Mouse (Mus musculus): ENCODE measurements around the gene Ilk. TPM values are rescaled to one million over a fixed set of nuclear protein-coding genes. Genes with fewer than 3 reads are reported as not detected.

Gene Ilk
- polyA plus RNA-seq, 1 experiment: 44.0 TPM

- Histone ChIP-seq H3K36me3 (ENCODE audit: control insufficient read depth, insufficient read depth, low read length) (no peaks in the 10 kb centered on the region), H3K4me1 (ENCODE audit: control insufficient read depth, insufficient read depth, low read length) (no peaks in the 10 kb centered on the region), H3K27me3 (ENCODE audit: control insufficient read depth, insufficient read depth, low read length) (no peaks in the 10 kb centered on the region), H3K27ac (ENCODE audit: control insufficient read depth, insufficient read depth, low read depth, low read length) (peak within 1 kb of the TSS; percentile 92), H3K4me3 (ENCODE audit: control insufficient read depth, low read depth, low read length) (peak within 1 kb of the TSS; percentile 91)
- TF ChIP-seq CTCF (IDR thresholded peaks at IDR 0.05; ENCODE audit: control insufficient read depth, insufficient read depth, insufficient replicate concordance, low read depth, low read length): no peak
- peak; percentile 93 for TF ChIP-seq POLR2A (IDR thresholded peaks at IDR 0.05; ENCODE audit: control insufficient read depth, low read depth, low read length)
These were observed 7.7 kb downstream of the Ilk start, which contains the start of gene Taf10 for GRCm38 (mm10) chr7:105743926-105744590. TSS of gene Taf10 (minus strand) at chr7:105744361.

GRCm38 (mm10) chr7:105747776-105748175 is 11.4 kb downstream of the Ilk start:
- H3K36me3 ChIP-seq (ENCODE audit: control insufficient read depth, insufficient read depth, low read length): no peaks in the 10 kb centered on the region
- H3K4me3 ChIP-seq (ENCODE audit: control insufficient read depth, low read depth, low read length): no peak overlapping the region
- no peaks in the 10 kb centered on the region for H3K27me3 ChIP-seq (ENCODE audit: control insufficient read depth, insufficient read depth, low read length)
- peaks cover 5% of the 10 kb centered on the region; the same call in 1 of the 2 replicates for H3K4me1 ChIP-seq (ENCODE audit: control insufficient read depth, insufficient read depth, low read length)
- no peak overlapping the region for H3K27ac ChIP-seq (ENCODE audit: control insufficient read depth, insufficient read depth, low read depth, low read length)
- no peak for TF ChIP-seq POLR2A (IDR thresholded peaks at IDR 0.05; ENCODE audit: control insufficient read depth, low read depth, low read length)
- TF ChIP-seq CTCF (IDR thresholded peaks at IDR 0.05; ENCODE audit: control insufficient read depth, insufficient read depth, insufficient replicate concordance, low read depth, low read length): no peak

- Histone ChIP-seq H3K4me3 (ENCODE audit: control insufficient read depth, low read depth, low read length) (peak within 1 kb of the TSS; percentile 86), H3K4me1 (ENCODE audit: control insufficient read depth, insufficient read depth, low read length) (peaks cover 13% of the 10 kb centered on the region), H3K36me3 (ENCODE audit: control insufficient read depth, insufficient read depth, low read length) (no peaks in the 10 kb centered on the region), H3K27me3 (ENCODE audit: control insufficient read depth, insufficient read depth, low read length) (no peaks in the 10 kb centered on the region), H3K27ac (ENCODE audit: control insufficient read depth, insufficient read depth, low read depth, low read length) (peak within 1 kb of the TSS; percentile 41; the same call in 1 of the 2 replicates)
- no peak for TF ChIP-seq POLR2A (IDR thresholded peaks at IDR 0.05; ENCODE audit: control insufficient read depth, low read depth, low read length)
- TF ChIP-seq CTCF (IDR thresholded peaks at IDR 0.05; ENCODE audit: control insufficient read depth, insufficient read depth, insufficient replicate concordance, low read depth, low read length): no peak
These were observed 15.4 kb downstream of the Ilk start, which contains the start of gene Tpp1 for GRCm38 (mm10) chr7:105751491-105752433. TSS of gene Tpp1 (minus strand) at chr7:105752235.

- Histone ChIP-seq H3K4me3 (ENCODE audit: control insufficient read depth, low read depth, low read length) (no peak overlapping the region), H3K27me3 (ENCODE audit: control insufficient read depth, insufficient read depth, low read length) (no peaks in the 10 kb centered on the region), H3K36me3 (ENCODE audit: control insufficient read depth, insufficient read depth, low read length) (no peaks in the 10 kb centered on the region), H3K27ac (ENCODE audit: control insufficient read depth, insufficient read depth, low read depth, low read length) (no peak overlapping the region), H3K4me1 (ENCODE audit: control insufficient read depth, insufficient read depth, low read length) (peaks cover 13% of the 10 kb centered on the region)
- TF ChIP-seq POLR2A (IDR thresholded peaks at IDR 0.05; ENCODE audit: control insufficient read depth, low read depth, low read length) (no peak), CTCF (IDR thresholded peaks at IDR 0.05; ENCODE audit: control insufficient read depth, insufficient read depth, insufficient replicate concordance, low read depth, low read length) (no peak)
These were observed 16.3 kb downstream of the Ilk start for GRCm38 (mm10) chr7:105752716-105753115.

GRCm38 (mm10) chr7:105753281-105753680 is 16.9 kb downstream of the Ilk start:
- Histone ChIP-seq H3K27ac (ENCODE audit: control insufficient read depth, insufficient read depth, low read depth, low read length) (no peak overlapping the region), H3K27me3 (ENCODE audit: control insufficient read depth, insufficient read depth, low read length) (no peaks in the 10 kb centered on the region), H3K4me3 (ENCODE audit: control insufficient read depth, low read depth, low read length) (no peak overlapping the region), H3K36me3 (ENCODE audit: control insufficient read depth, insufficient read depth, low read length) (no peaks in the 10 kb centered on the region), H3K4me1 (ENCODE audit: control insufficient read depth, insufficient read depth, low read length) (peaks cover 13% of the 10 kb centered on the region)
- TF ChIP-seq CTCF (IDR thresholded peaks at IDR 0.05; ENCODE audit: control insufficient read depth, insufficient read depth, insufficient replicate concordance, low read depth, low read length) (no peak), POLR2A (IDR thresholded peaks at IDR 0.05; ENCODE audit: control insufficient read depth, low read depth, low read length) (no peak)

- no peak for TF ChIP-seq POLR2A (IDR thresholded peaks at IDR 0.05; ENCODE audit: control insufficient read depth, low read depth, low read length)
- TF ChIP-seq CTCF (IDR thresholded peaks at IDR 0.05; ENCODE audit: control insufficient read depth, insufficient read depth, insufficient replicate concordance, low read depth, low read length): no peak
- no peaks in the 10 kb centered on the region for H3K27me3 ChIP-seq (ENCODE audit: control insufficient read depth, insufficient read depth, low read length)
- H3K4me3 ChIP-seq (ENCODE audit: control insufficient read depth, low read depth, low read length): peak overlapping the region; percentile 74
These were observed 25.6 kb downstream of the Ilk start for GRCm38 (mm10) chr7:105761813-105762484.

More at GRCm38 (mm10) chr7:105761813-105762484, 25.6 kb downstream of the Ilk start:
- no peaks in the 10 kb centered on the region; the same call in 1 of the 2 replicates for H3K36me3 ChIP-seq (ENCODE audit: control insufficient read depth, insufficient read depth, low read length)
- H3K27ac ChIP-seq (ENCODE audit: control insufficient read depth, insufficient read depth, low read depth, low read length): no peak overlapping the region
- peaks cover 14% of the 10 kb centered on the region for H3K4me1 ChIP-seq (ENCODE audit: control insufficient read depth, insufficient read depth, low read length)

Measured in testis, adult 2 months (tissue).